Mouse (Mus musculus) urinary bladder, postnatal 14 days (tissue): ENCODE measurements around the gene Susd1.

ENCODE experiments used
- DNase-seq: peaks from one replicate; pipeline ENCODE4 v3.0.0; 2021; ENCODE audit warnings: low spot score

The Susd1 gene

DNA sequence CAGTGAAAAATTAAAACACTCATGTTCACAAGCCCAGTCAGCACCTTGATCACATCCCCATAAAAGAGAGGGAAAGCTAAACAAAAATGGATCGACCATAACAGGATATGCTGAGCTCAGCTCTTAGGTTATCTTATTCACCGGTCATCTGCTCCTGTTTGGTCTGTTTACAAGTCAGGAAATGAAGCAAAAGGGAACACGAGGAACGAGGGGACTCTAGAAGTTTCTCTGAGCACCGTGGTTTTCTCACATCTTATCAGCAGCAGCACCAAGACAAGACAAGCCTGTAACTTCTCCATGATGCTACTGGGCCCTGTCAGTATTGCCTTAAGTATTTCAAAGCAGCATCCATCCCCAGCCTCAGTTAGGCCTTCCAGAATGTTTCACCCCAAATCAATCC, 157.6 kb downstream of the Susd1 start:
- no peak for DNase-seq

DNA sequence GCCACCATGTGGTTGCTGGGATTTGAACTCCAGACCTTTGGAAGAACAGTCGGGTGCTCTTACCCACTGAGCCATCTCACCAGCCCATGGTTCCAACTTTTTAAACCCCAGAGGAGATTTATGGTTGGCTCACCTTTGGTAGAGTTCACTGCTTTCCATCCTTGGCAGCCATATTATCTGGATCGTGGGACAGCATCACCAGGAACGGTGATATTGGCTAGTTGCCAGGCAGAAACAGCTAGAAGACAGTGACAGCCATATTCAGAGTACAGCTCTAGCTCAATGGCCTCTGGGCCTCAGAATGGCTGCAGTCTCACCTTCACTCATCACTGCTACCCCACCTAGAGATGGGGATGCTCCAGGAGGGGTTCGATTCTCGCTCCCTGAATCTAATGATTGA, 159.3 kb downstream of the Susd1 start:
- no peak for DNase-seq

GRCm38 (mm10) chr4:59278410-59278809, 160.0 kb downstream of the Susd1 start:
- no peak for DNase-seq

- DNase-seq = no peak
Measured at GRCm38 (mm10) chr4:59277958-59278357, 160.5 kb downstream of the Susd1 start.

DNA sequence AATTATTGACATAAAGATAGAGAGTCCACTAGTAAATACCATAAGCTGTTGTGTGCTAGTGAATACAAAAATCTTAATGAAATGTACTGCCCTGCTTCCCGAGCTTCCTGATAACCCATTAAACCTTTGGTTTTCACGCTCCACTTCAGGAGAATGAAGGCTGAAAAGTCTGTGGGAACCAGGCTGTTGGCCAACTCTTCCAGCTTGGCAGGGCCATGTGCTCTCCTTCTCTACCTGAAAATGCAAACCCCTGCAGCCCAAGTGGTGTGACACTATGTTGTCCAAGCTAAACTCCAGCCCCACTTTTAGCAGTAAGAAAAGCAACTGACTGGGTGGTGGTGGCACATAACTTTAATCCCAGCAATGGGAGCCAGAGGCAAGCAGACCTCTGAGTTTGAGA, 162.5 kb downstream of the Susd1 start:
- DNase-seq = no peak

- DNase-seq = no peak
Measured at GRCm38 (mm10) chr4:59275494-59275893, 162.9 kb downstream of the Susd1 start.

- DNase-seq = no peak
Measured at GRCm38 (mm10) chr4:59274136-59274535, 164.3 kb downstream of the Susd1 start.

- DNase-seq = peak; percentile 39
Measured at GRCm38 (mm10) chr4:59273342-59273741, 165.1 kb downstream of the Susd1 start.

DNA sequence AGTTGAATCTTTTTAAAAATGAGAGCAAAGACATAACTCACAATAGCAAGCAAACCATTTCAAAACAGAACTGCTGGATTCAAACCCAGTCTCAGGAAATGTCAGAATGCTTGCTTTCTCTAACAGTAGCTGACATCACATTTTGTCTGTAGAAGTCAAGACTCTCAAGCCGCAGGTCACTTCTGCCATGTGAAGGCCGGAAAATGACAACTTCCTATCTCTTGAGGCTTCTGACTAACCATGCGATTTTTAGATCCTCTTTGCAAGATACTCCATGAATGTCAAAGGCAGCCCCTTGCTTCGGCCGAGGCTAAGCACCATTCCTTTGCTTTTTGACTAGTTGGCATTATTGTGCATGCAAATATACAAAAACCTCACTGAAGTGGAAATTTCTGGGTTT, 172.8 kb downstream of the Susd1 start:
- DNase-seq = no peak

- no peak for DNase-seq
Measured at GRCm38 (mm10) chr4:59265182-59265581, 173.3 kb downstream of the Susd1 start.
